Mouse (Mus musculus) neural tube, embryonic 10.5 days (tissue): ENCODE measurements around the gene Asb18.

Experiments used
- DNase-seq: peaks from one replicate; pipeline ENCODE4 v3.0.0-alpha.2; 2017; ENCODE audit warnings: low spot score; ENCODE audit errors: extremely low spot score

The Asb18 gene

GRCm38 (mm10) chr1:90014446-90014845, at the start of gene Asb18:
TSS of gene Asb18 (minus strand) at chr1:90014666.
- DNase-seq: no peak

- DNase-seq: peak; percentile 61
Measured at GRCm38 (mm10) chr1:90060599-90060998, 46.1 kb upstream of the Asb18 start.

- DNase-seq: no peak
Measured at GRCm38 (mm10) chr1:90060054-90060453, 45.6 kb upstream of the Asb18 start.

- DNase-seq: no peak
Measured at GRCm38 (mm10) chr1:90054991-90055390, 40.5 kb upstream of the Asb18 start.

GRCm38 (mm10) chr1:90051347-90051746, 36.9 kb upstream of the Asb18 start:
- peak; percentile 54 for DNase-seq

GRCm38 (mm10) chr1:90050046-90050739, 35.7 kb upstream of the Asb18 start:
- peak; percentile 38 for DNase-seq

- no peak for DNase-seq
Measured at GRCm38 (mm10) chr1:90028305-90028704, 13.8 kb upstream of the Asb18 start.

GRCm38 (mm10) chr1:90026945-90027344, 12.5 kb upstream of the Asb18 start:
- DNase-seq: peak; percentile 28

- no peak for DNase-seq
Measured at GRCm38 (mm10) chr1:90020336-90020735, 5.9 kb upstream of the Asb18 start.

- no peak for DNase-seq
Measured at GRCm38 (mm10) chr1:90018071-90018470, 3.6 kb upstream of the Asb18 start.

- DNase-seq: no peak
Measured at GRCm38 (mm10) chr1:90013273-90013672, 1.2 kb downstream of the Asb18 start.

GRCm38 (mm10) chr1:90012850-90013249, 1.6 kb downstream of the Asb18 start:
- no peak for DNase-seq

GRCm38 (mm10) chr1:90012168-90012567, 2.3 kb downstream of the Asb18 start:
- no peak for DNase-seq

GRCm38 (mm10) chr1:90010077-90010476, 4.4 kb downstream of the Asb18 start:
- no peak for DNase-seq

GRCm38 (mm10) chr1:90009188-90009587, 5.3 kb downstream of the Asb18 start:
- DNase-seq: no peak

- DNase-seq: no peak
Measured at GRCm38 (mm10) chr1:90006666-90007065, 7.8 kb downstream of the Asb18 start.

- DNase-seq: no peak
Measured at GRCm38 (mm10) chr1:90000981-90001380, 13.5 kb downstream of the Asb18 start.

- DNase-seq: no peak
Measured at GRCm38 (mm10) chr1:89999858-90000257, 14.6 kb downstream of the Asb18 start.

GRCm38 (mm10) chr1:89998696-89999095, 15.8 kb downstream of the Asb18 start:
- DNase-seq: peak; percentile 15

- DNase-seq: peak; percentile 17
Measured at GRCm38 (mm10) chr1:89998076-89998475, 16.4 kb downstream of the Asb18 start.

GRCm38 (mm10) chr1:89992256-89992655, 22.2 kb downstream of the Asb18 start:
- DNase-seq: peak; percentile 36

- no peak for DNase-seq
Measured at GRCm38 (mm10) chr1:89977261-89977660, 37.2 kb downstream of the Asb18 start.

- DNase-seq: no peak
Measured at GRCm38 (mm10) chr1:89976411-89976810, 38.1 kb downstream of the Asb18 start.
